Mouse (Mus musculus) MEL (cell line): Measurements from ENCODE around the gene Ccdc171. TPM values are rescaled to one million over a fixed set of nuclear protein-coding genes. Genes with fewer than 3 reads are reported as not detected.

Experiments
- DNase-seq: peaks from one replicate; pipeline ENCODE4 v3.0.0; 2011; ENCODE audit warnings: low read depth, low spot score
- H3K27ac ChIP-seq: 2 replicates; pipeline ENCODE4 v1.5.1; 2012; ENCODE audit warnings: low read depth, mild to moderate bottlenecking, control low read depth, low read length, moderate library complexity; ENCODE audit not compliant: control insufficient read depth
- H3K27me3 ChIP-seq, 2 experiments: fragments of 150-350 bp in 1 of 2; sonication (generic) in 1 of 2; 2 replicates each; pipeline ENCODE4 v1.6.1; 2012; ENCODE audit warnings: low read length in 2 of 2, mild to moderate bottlenecking in 2 of 2, improper control_type of control experiment in 1 of 2, moderate library complexity in 1 of 2; ENCODE audit not compliant: insufficient read depth in 2 of 2, control insufficient read depth in 1 of 2
- H3K36me3 ChIP-seq, 2 experiments: 2 replicates each; pipeline ENCODE4 v1.6.1; 2012 to 2014; ENCODE audit warnings: low read length in 2 of 2, improper control_type of control experiment in 1 of 2, inconsistent platforms in 1 of 2, mild to moderate bottlenecking in 1 of 2; ENCODE audit not compliant: insufficient read depth in 2 of 2, control insufficient read depth in 1 of 2
- H3K4me1 ChIP-seq, 2 experiments: fragments of 150-350 bp in 1 of 2; sonication (generic) in 1 of 2; 2 replicates each; pipeline ENCODE4 v1.6.1; 2012; ENCODE audit warnings: low read length in 2 of 2, improper control_type of control experiment in 1 of 2, mild to moderate bottlenecking in 1 of 2; ENCODE audit not compliant: insufficient read depth in 2 of 2, control insufficient read depth in 1 of 2
- H3K4me3 ChIP-seq, 2 experiments: fragments of 150-350 bp in 1 of 2; sonication (generic) in 1 of 2; 2 replicates each; pipeline ENCODE4 v1.5.1; 2012; ENCODE audit warnings: low read depth in 2 of 2, low read length in 2 of 2, mild to moderate bottlenecking in 2 of 2, moderate library complexity in 2 of 2, control low read depth in 1 of 2, improper control_type of control experiment in 1 of 2; ENCODE audit not compliant: control insufficient read depth in 1 of 2, insufficient read depth in 1 of 2
- H3K79me2 ChIP-seq: 2 replicates; pipeline ENCODE4 v1.6.1; 2012; ENCODE audit warnings: mild to moderate bottlenecking, low read length, moderate library complexity; ENCODE audit not compliant: control insufficient read depth, poor library complexity, insufficient read depth
- H3K9ac ChIP-seq: 2 replicates; pipeline ENCODE4 v1.6.1; 2012; ENCODE audit warnings: low read depth, mild to moderate bottlenecking, control low read depth, low read length, moderate library complexity; ENCODE audit not compliant: control insufficient read depth, poor library complexity, severe bottlenecking
- H3K9me3 ChIP-seq: fragments of 150-350 bp; sonication (generic); replicated peaks from 2 replicates; pipeline ENCODE4 v1.6.1; 2012; ENCODE audit warnings: mild to moderate bottlenecking, low read length, improper control_type of control experiment, moderate library complexity; ENCODE audit not compliant: insufficient read depth
- BHLHE40 ChIP-seq: IDR thresholded peaks from 2 replicates; pipeline ENCODE4 v1.6.1; 2012; ENCODE audit warnings: low read depth, mild to moderate bottlenecking, inconsistent platforms, low read length, improper control_type of control experiment, borderline replicate concordance
- CHD2 ChIP-seq: IDR thresholded peaks from 2 replicates; pipeline ENCODE4 v1.6.1; 2011; ENCODE audit warnings: low read length, improper control_type of control experiment
- CTCF ChIP-seq, 3 experiments: IDR thresholded peaks in 2 of 3; conservative IDR thresholded peaks in 1 of 3; 2 replicates each; pipeline ENCODE4 v1.5.1; 2011 to 2012; ENCODE audit warnings: low read length in 3 of 3, low read depth in 2 of 3, mild to moderate bottlenecking in 2 of 3, improper control_type of control experiment in 1 of 3, inconsistent platforms in 1 of 3, mixed read lengths in 1 of 3, moderate library complexity in 1 of 3; ENCODE audit not compliant: control insufficient read depth in 1 of 3, insufficient read depth in 1 of 3, poor library complexity in 1 of 3, severe bottlenecking in 1 of 3
- ELF1 ChIP-seq: IDR thresholded peaks from 2 replicates; pipeline ENCODE4 v1.6.1; 2014; ENCODE audit warnings: low read depth, mild to moderate bottlenecking, inconsistent platforms, low read length, improper control_type of control experiment, moderate library complexity
- KAT2A ChIP-seq: conservative IDR thresholded peaks from 2 replicates; pipeline ENCODE4 v1.6.1; 2012; ENCODE audit warnings: low read depth, low read length, improper control_type of control experiment, inconsistent platforms
- MAZ ChIP-seq: IDR thresholded peaks from 2 replicates; pipeline ENCODE4 v1.6.1; 2012; ENCODE audit warnings: low read depth, mild to moderate bottlenecking, inconsistent platforms, low read length, improper control_type of control experiment
- MXI1 ChIP-seq: IDR thresholded peaks from 2 replicates; pipeline ENCODE4 v1.6.1; 2011; ENCODE audit warnings: mild to moderate bottlenecking, low read depth, low read length, improper control_type of control experiment
- MYB ChIP-seq: IDR thresholded peaks from 2 replicates; pipeline ENCODE4 v1.6.1; 2011; ENCODE audit warnings: mild to moderate bottlenecking, low read depth, low read length, improper control_type of control experiment
- MYC ChIP-seq: IDR thresholded peaks from 2 replicates; pipeline ENCODE4 v1.6.1; 2011; ENCODE audit warnings: low read depth, mild to moderate bottlenecking, low read length, improper control_type of control experiment, moderate library complexity
- NELFE ChIP-seq: IDR thresholded peaks from 2 replicates; pipeline ENCODE4 v1.6.1; 2011; ENCODE audit warnings: low read depth, low read length, improper control_type of control experiment
- POLR2AphosphoS5 ChIP-seq: IDR thresholded peaks from 2 replicates; pipeline ENCODE4 v1.6.1; 2012; ENCODE audit warnings: low read depth, borderline replicate concordance, mild to moderate bottlenecking, inconsistent platforms, low read length, moderate library complexity, mixed read lengths
- RCOR1 ChIP-seq: IDR thresholded peaks from 2 replicates; pipeline ENCODE4 v1.6.1; 2012; ENCODE audit warnings: low read depth, mild to moderate bottlenecking, inconsistent platforms, low read length, improper control_type of control experiment
- TBP ChIP-seq: IDR thresholded peaks from 2 replicates; pipeline ENCODE4 v1.8.0; 2011; ENCODE audit warnings: low read depth, low read length, improper control_type of control experiment
- UBTF ChIP-seq: IDR thresholded peaks from 2 replicates; pipeline ENCODE4 v1.6.1; 2012; ENCODE audit warnings: low read depth, mild to moderate bottlenecking, inconsistent platforms, low read length, improper control_type of control experiment, moderate library complexity, borderline replicate concordance; ENCODE audit not compliant: insufficient read depth
- USF2 ChIP-seq, 2 experiments: IDR thresholded peaks; 2 replicates each; pipeline ENCODE4 v1.6.1; 2011 to 2012; ENCODE audit warnings: improper control_type of control experiment in 2 of 2, low read length in 2 of 2, borderline replicate concordance in 1 of 2, inconsistent platforms in 1 of 2, low read depth in 1 of 2, mild to moderate bottlenecking in 1 of 2; ENCODE audit not compliant: insufficient read depth in 1 of 2
- ZC3H11A ChIP-seq: IDR thresholded peaks from 2 replicates; pipeline ENCODE4 v1.6.1; 2012; ENCODE audit warnings: low read depth, mild to moderate bottlenecking, inconsistent platforms, low read length, improper control_type of control experiment
- ZKSCAN1 ChIP-seq: IDR thresholded peaks from 2 replicates; pipeline ENCODE4 v1.6.1; 2012; ENCODE audit warnings: low read depth, mild to moderate bottlenecking, inconsistent platforms, low read length, improper control_type of control experiment, moderate library complexity
- ZMIZ1 ChIP-seq: IDR thresholded peaks from 2 replicates; pipeline ENCODE4 v1.6.1; 2012; ENCODE audit warnings: low read depth, mild to moderate bottlenecking, inconsistent platforms, low read length, improper control_type of control experiment, moderate library complexity
- ZNF384 ChIP-seq: IDR thresholded peaks from 2 replicates; pipeline ENCODE4 v1.6.1; 2012; ENCODE audit warnings: low read depth, mild to moderate bottlenecking, inconsistent platforms, low read length, improper control_type of control experiment
- polyA plus RNA-seq, 2 experiments: library from polyadenylated mRNA; stranded (reverse) in 1 of 2; unstranded in 1 of 2; fragments of >175 nt in 1 of 2; fragments of >200 nt in 1 of 2; gene quantifications; 2 replicates each; pipeline versions ENCODE4 v1.2.1 to v1.2.4; 2012; ENCODE audit warnings: low replicate concordance in 2 of 2, low read depth in 1 of 2; ENCODE audit not compliant: insufficient read length in 2 of 2, insufficient read depth in 1 of 2, missing spikeins in 1 of 2
- total RNA-seq: library from RNA; depleted of rRNA; stranded (reverse); fragments of 300-350 nt; gene quantifications from 2 replicates; pipeline ENCODE4 v1.2.3, GENCODE M21; 2012

Ccdc171 gene
- total and polyA plus RNA-seq, 3 experiments, result 1.6 to 1.8 TPM; not detected in 1

- no peaks in the 10 kb centered on the region for H3K79me2 ChIP-seq
- H3K36me3 ChIP-seq, result peaks cover 0 to 12% of the 10 kb centered on the region in 2 experiments; a peak in 2 of 4 replicates
- H3K27me3 ChIP-seq, result no peaks in the 10 kb centered on the region
- H3K9me3 ChIP-seq, result no peaks in the 10 kb centered on the region
- TF ChIP-seq ELF1, result no peak
- TF ChIP-seq MYB, result no peak
- no peak for TF ChIP-seq MYC
- no peak for TF ChIP-seq CHD2
- TF ChIP-seq NELFE, result no peak
- TF ChIP-seq ZC3H11A, result no peak
- no peak for TF ChIP-seq UBTF
- no peak for TF ChIP-seq USF2 (IDR thresholded peaks at IDR 0.05; ENCODE audit: borderline replicate concordance in 1 of 2, insufficient read depth in 1 of 2, low read depth in 1 of 2, low read length in 2 of 2)
- H3K9ac ChIP-seq, result no peak overlapping the region
- DNase-seq, result no peak
- no peak overlapping the region for H3K27ac ChIP-seq
- H3K4me1 ChIP-seq, result peaks cover 7 to 14% of the 10 kb centered on the region in 2 experiments
- no peak overlapping the region for H3K4me3 ChIP-seq
Measured at GRCm38 (mm10) chr4:83657021-83657420, 131.7 kb downstream of the Ccdc171 start.

GRCm38 (mm10) chr4:83658415-83658814, 133.1 kb downstream of the Ccdc171 start:
- TF ChIP-seq ZKSCAN1, result no peak
- no peak for TF ChIP-seq CTCF (IDR thresholded peaks at IDR 0.05 in 2 of 3, conservative IDR thresholded peaks at IDR 0.05 in 1 of 3; ENCODE audit: control insufficient read depth in 1 of 3, insufficient read depth in 1 of 3, low read depth in 2 of 3, low read length in 3 of 3, poor library complexity in 1 of 3, severe bottlenecking in 1 of 3)
- TF ChIP-seq TBP, result no peak
- no peak for TF ChIP-seq ZMIZ1
- no peak for TF ChIP-seq MYB
- TF ChIP-seq KAT2A, result no peak
- TF ChIP-seq ELF1, result no peak
- TF ChIP-seq POLR2AphosphoS5, result no peak
- Histone ChIP-seq H3K9me3 (no peaks in the 10 kb centered on the region), H3K9ac (no peak overlapping the region), H3K79me2 (no peaks in the 10 kb centered on the region), H3K4me1 (peaks cover 8 to 23% of the 10 kb centered on the region in 2 experiments), H3K27me3 (no peaks in the 10 kb centered on the region), H3K27ac (no peak overlapping the region), H3K36me3 (peaks cover 0 to 19% of the 10 kb centered on the region in 2 experiments; a peak in 2 of 4 replicates), H3K4me3 (no peak overlapping the region)
- DNase-seq, result no peak

- H3K27me3 ChIP-seq, result no peaks in the 10 kb centered on the region
- H3K36me3 ChIP-seq, result peaks cover 0 to 20% of the 10 kb centered on the region in 2 experiments; a peak in 2 of 4 replicates
- no peak overlapping the region for H3K4me3 ChIP-seq
- H3K27ac ChIP-seq, result no peak overlapping the region
- H3K9me3 ChIP-seq, result no peaks in the 10 kb centered on the region
- DNase-seq, result no peak
- TF ChIP-seq ZNF384 (no peak), MAZ (no peak), MXI1 (no peak), BHLHE40 (no peak), RCOR1 (no peak)
- H3K4me1 ChIP-seq, result peaks cover 12 to 23% of the 10 kb centered on the region in 2 experiments
- no peaks in the 10 kb centered on the region for H3K79me2 ChIP-seq
- H3K9ac ChIP-seq, result no peak overlapping the region
Measured at GRCm38 (mm10) chr4:83659411-83659810, 134.1 kb downstream of the Ccdc171 start.
